Mouse (Mus musculus): Measurements from ENCODE around the gene Eid2. TPM values are rescaled to one million over a fixed set of nuclear protein-coding genes. Genes with fewer than 3 reads are reported as not detected.

Gene Eid2
- polyA plus RNA-seq, 1 experiment from 2014 or later: 6.6 TPM

DNA sequence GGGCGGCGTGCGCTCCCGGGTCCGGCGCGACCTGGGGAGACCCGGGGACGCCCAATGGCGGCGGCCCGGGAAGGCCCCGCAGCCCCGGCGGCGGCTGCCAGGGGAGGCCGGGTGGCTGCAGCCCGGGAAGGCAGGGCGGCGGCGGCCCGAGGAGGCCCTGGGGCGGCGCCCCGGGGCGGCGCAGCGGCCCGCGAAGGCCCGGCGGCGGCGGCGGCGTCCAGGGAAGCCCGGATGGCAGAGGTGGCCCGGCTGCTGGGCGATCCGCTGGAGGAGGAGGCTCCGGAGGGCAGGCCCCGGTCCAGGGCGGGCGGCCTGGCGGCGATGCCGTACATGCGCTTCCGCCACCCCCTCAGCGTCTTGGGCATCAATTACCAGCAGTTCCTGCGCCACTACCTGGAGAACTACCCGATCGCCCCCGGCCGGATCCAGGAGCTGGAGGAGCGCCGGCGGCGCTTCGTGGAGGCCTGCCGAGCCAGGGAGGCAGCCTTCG lies 406 bp downstream of the Eid2 start:
- H3K9ac ChIP-seq: peak overlapping the region; percentile 95
- peaks cover 21% of the 10 kb centered on the region; the same call in 1 of the 2 replicates for H3K36me3 ChIP-seq
- WGBS: under 1% methylated on average over 26 of the region's 62 CpGs
- no peaks in the 10 kb centered on the region for H3K9me3 ChIP-seq
- no peaks in the 10 kb centered on the region for H3K27me3 ChIP-seq
- peaks cover 15% of the 10 kb centered on the region; the same call in 1 of the 2 replicates for H3K4me1 ChIP-seq
- H3K27ac ChIP-seq: peak overlapping the region; percentile 88
- peak; percentile 64 for ATAC-seq (ENCODE audit: borderline replicate concordance, extremely low read depth, low FRiP score, low TSS enrichment)
- H3K4me2 ChIP-seq: peak overlapping the region; percentile 86
- H3K4me3 ChIP-seq: peak overlapping the region; percentile 88

DNA sequence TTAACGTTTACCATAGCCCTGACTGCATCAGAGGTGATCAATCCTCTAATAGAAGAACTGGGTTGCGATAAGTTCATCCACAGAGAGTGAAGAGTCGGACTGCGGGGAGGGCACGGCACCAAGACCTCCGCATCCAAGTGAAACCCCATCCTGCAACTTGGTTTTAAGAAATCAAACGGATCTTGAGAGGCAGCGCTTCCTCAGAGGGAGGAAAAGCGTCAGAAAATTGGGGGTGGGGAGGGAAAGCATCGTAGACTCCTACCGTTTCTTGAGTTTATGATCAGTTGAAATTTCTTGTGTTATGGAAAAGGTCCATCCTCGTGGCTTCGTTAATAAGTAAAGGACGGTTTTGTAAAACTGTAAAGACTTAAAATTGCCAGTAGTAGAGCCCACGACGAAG lies 895 bp downstream of the Eid2 start:
- H3K36me3 ChIP-seq: peaks cover 21% of the 10 kb centered on the region; the same call in 1 of the 2 replicates
- 20% methylated on average over 16 of the region's 16 CpGs for WGBS
- H3K4me1 ChIP-seq: peaks cover 15% of the 10 kb centered on the region; the same call in 1 of the 2 replicates
- no peak for ATAC-seq (ENCODE audit: borderline replicate concordance, extremely low read depth, low FRiP score, low TSS enrichment)
- H3K4me3 ChIP-seq: peak overlapping the region; percentile 88
- H3K27ac ChIP-seq: peak overlapping the region; percentile 88
- peak overlapping the region; percentile 86 for H3K4me2 ChIP-seq
- H3K9ac ChIP-seq: peak overlapping the region; percentile 95
- H3K9me3 ChIP-seq: no peaks in the 10 kb centered on the region
- H3K27me3 ChIP-seq: no peaks in the 10 kb centered on the region

DNA sequence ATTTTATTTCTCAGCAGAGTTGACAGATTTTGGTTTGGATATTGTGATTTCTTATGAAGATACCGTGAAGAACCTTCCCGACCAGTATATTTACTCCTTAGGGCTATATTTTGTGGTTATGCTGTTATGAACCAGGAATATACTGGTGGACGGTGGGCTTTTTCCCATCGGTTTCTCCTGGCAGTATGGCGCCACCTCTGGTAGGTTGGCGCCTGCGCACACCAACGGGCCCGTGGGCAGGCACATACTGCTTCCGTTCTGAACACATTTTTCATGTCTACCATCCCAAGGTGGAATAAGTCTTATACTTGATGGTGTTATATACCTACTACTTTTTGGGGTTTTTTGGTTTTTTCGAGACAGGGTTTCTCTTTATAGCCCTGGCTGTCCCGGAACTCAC lies 1.7 kb downstream of the Eid2 start:
- peaks cover 15% of the 10 kb centered on the region; the same call in 1 of the 2 replicates for H3K4me1 ChIP-seq
- 92% methylated on average over 12 of the region's 12 CpGs for WGBS
- H3K27ac ChIP-seq: no peak overlapping the region
- H3K9me3 ChIP-seq: no peaks in the 10 kb centered on the region
- H3K4me2 ChIP-seq: peak overlapping the region; percentile 86; the same call in 1 of the 2 replicates
- ATAC-seq (ENCODE audit: borderline replicate concordance, extremely low read depth, low FRiP score, low TSS enrichment): no peak
- no peak overlapping the region for H3K9ac ChIP-seq
- no peaks in the 10 kb centered on the region for H3K27me3 ChIP-seq
- H3K36me3 ChIP-seq: peaks cover 21% of the 10 kb centered on the region; the same call in 1 of the 2 replicates
- peak overlapping the region; percentile 88; the same call in 1 of the 2 replicates for H3K4me3 ChIP-seq

DNA sequence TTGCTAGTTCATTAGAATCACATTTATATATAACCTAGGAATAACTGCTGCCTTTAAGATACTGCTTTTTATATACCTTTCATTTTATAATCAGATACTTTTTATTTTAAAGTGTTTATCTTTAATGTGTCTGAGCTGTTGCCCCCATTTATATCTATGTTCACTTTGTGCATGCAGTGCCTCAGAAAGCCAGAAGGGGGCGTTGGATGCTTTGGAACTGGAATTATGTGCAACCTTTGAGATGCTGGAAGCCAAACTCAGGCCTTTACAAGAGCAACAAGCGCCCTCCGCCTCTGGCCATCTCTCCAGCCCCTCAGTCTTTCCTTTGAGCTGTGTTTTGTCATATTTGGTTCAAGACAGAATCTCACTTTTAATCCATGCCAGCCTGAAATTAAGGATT lies 4.1 kb downstream of the Eid2 start:
- no peak overlapping the region for H3K4me2 ChIP-seq
- H3K4me1 ChIP-seq: peaks cover 15% of the 10 kb centered on the region; the same call in 1 of the 2 replicates
- H3K36me3 ChIP-seq: peaks cover 21% of the 10 kb centered on the region; the same call in 1 of the 2 replicates
- WGBS: 69% methylated on average over 3 of the region's 3 CpGs
- no peak overlapping the region for H3K9ac ChIP-seq
- no peak overlapping the region for H3K4me3 ChIP-seq
- ATAC-seq (ENCODE audit: borderline replicate concordance, extremely low read depth, low FRiP score, low TSS enrichment): no peak
- H3K9me3 ChIP-seq: no peaks in the 10 kb centered on the region
- H3K27me3 ChIP-seq: no peaks in the 10 kb centered on the region
- no peak overlapping the region for H3K27ac ChIP-seq

DNA sequence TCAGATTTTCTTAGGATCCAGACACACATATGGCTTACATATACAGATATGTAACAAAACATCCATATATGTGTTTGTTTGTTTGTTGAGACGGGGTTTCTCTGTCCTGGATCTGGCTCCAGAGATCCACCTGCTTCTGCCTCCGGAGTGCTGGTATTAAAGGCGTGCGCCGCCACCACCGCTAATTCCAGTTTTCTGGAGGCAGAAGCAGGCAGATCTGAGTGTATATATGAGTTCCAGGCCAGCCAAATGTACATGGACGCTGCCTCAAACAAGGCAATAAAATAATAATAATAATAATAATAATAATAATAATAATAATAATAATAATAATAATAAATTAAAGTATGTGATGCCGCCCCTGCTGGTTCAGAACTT lies 9.5 kb downstream of the Eid2 start:
- H3K9me3 ChIP-seq: no peaks in the 10 kb centered on the region
- H3K4me1 ChIP-seq: peaks cover 8% of the 10 kb centered on the region
- H3K4me2 ChIP-seq: no peak overlapping the region
- no peak for ATAC-seq (ENCODE audit: borderline replicate concordance, extremely low read depth, low FRiP score, low TSS enrichment)
- no peak overlapping the region for H3K27ac ChIP-seq
- H3K27me3 ChIP-seq: no peaks in the 10 kb centered on the region
- no peak overlapping the region for H3K4me3 ChIP-seq
- peaks cover 8% of the 10 kb centered on the region; the same call in 1 of the 2 replicates for H3K36me3 ChIP-seq
- H3K9ac ChIP-seq: no peak overlapping the region
- WGBS: 65% methylated on average over 8 of the region's 8 CpGs

DNA sequence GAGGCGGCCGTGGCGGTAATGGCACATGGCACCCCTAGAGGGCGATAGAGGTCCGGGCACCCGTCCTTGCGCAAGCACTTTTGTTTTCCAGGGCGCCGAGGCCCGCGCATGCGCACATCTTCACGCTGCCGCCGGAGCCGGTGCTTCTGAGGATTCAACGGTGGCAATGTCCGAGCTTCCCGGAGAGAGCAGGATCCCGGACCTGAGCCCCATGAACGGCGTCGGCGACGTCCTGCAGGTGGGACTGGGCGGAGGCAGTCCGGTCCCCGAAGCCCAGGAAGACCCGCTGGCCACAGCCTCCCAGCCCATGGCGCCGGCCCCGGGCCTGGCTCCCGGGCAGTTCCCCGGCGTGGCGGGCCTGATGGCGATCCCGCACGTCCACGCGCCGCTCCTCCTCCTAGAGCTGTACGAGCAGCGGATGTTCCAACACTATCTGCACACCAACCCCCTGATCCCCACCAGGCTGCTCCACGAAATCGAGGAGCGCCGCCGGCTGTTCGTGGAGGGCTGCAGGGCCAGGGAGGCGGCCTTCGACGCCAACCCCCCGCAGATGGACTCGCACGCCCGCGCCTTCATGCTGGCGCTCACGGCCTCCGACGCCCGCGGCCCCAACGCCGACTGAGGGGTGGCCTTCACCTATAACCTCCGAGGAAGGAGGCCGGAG lies 10.1 kb downstream of the Eid2 start, which contains the start of gene Eid2b:
Gene Eid2b, plus strand, starts transcription at position 125 of the 664 bp plus-strand sequence.
- peaks cover 8% of the 10 kb centered on the region for H3K4me1 ChIP-seq
- peak within 1 kb of the TSS; percentile 89 for H3K4me2 ChIP-seq
- H3K27me3 ChIP-seq: no peaks in the 10 kb centered on the region
- no peaks in the 10 kb centered on the region for H3K9me3 ChIP-seq
- H3K9ac ChIP-seq: peak within 1 kb of the TSS; percentile 75
- 2% methylated on average over 68 of the region's 68 CpGs for WGBS
- peak; percentile 62 for ATAC-seq (ENCODE audit: borderline replicate concordance, extremely low read depth, low FRiP score, low TSS enrichment)
- H3K36me3 ChIP-seq: peaks cover 3% of the 10 kb centered on the region; the same call in 1 of the 2 replicates
- H3K27ac ChIP-seq: peak within 1 kb of the TSS; percentile 26; the same call in 1 of the 2 replicates
- H3K4me3 ChIP-seq: peak within 1 kb of the TSS; percentile 65

DNA sequence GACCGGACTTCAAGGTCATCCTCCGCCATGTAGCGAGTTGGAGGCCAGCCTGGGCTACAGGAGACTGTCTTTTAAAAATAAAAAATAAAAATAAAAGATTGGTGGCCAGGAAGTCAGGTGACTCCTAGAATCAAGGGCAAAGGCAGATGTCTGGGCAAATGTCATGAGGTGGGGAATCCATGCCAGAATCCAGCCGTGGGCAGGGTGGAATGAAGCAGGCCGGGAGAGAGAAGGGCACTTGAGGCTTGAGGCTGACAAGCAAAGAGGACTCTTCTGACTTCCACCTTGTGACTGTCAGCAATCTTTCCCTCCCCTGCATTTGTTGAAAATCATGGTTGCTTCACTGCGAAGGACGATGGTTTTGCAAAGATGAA lies 10.6 kb downstream of the Eid2 start:
- no peaks in the 10 kb centered on the region for H3K27me3 ChIP-seq
- H3K9me3 ChIP-seq: no peaks in the 10 kb centered on the region
- no peak overlapping the region for H3K27ac ChIP-seq
- peak overlapping the region; percentile 75 for H3K9ac ChIP-seq
- peaks cover 8% of the 10 kb centered on the region for H3K4me1 ChIP-seq
- H3K36me3 ChIP-seq: no peaks in the 10 kb centered on the region
- ATAC-seq (ENCODE audit: borderline replicate concordance, extremely low read depth, low FRiP score, low TSS enrichment): no peak
- H3K4me2 ChIP-seq: peak overlapping the region; percentile 89
- WGBS: 72% methylated on average over 7 of the region's 7 CpGs
- peak overlapping the region; percentile 65 for H3K4me3 ChIP-seq

DNA sequence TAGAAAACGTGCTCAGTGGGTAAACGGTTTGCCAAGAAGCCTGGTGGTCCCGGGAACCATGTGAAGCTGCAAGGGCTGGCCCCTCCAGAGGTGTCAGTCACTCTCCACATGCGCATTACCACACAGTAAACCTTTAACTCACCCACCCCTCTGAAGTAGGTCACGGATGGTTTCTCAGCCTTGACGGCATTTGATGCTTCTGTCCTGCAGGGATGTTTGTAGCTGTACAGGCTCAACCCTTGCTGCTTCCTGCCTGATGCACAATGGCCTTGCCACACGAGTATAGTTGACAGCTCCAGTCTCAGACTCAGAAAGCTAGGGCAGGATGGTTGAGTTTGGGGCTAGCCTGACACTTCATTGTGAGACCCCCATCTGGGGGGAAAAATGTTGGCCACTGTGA lies 12.9 kb downstream of the Eid2 start:
- WGBS: 63% methylated on average over 7 of the region's 7 CpGs

DNA sequence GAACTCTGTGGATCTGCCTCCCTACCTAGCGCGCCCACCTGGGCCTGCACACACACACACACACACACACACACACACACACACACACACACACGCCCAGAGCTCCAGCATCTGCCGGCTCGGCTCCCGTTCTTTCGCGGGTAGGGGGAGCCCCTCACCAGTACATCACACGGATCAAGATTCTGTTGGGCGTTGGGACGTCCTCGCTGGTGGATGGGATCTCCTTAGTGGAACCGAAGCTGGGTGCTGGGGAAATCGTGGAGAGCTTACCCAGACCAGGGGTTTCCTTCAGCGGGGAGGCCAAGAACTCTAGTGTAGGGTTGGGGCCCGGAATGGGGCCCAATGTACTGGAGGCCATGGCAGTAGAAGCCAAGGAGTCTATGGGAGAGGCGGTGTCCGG lies 22.5 kb downstream of the Eid2 start:
- under 1% methylated on average over 18 of the region's 18 CpGs for WGBS

More for the DNA sequence above, 12.9 kb downstream of the Eid2 start:
- Histone ChIP-seq H3K27ac (no peak overlapping the region), H3K36me3 (no peaks in the 10 kb centered on the region), H3K4me1 (peaks cover 8% of the 10 kb centered on the region), H3K27me3 (no peaks in the 10 kb centered on the region), H3K9me3 (no peaks in the 10 kb centered on the region), H3K4me3 (no peak overlapping the region), H3K9ac (no peak overlapping the region), H3K4me2 (no peak overlapping the region)
- ATAC-seq (ENCODE audit: borderline replicate concordance, extremely low read depth, low FRiP score, low TSS enrichment): no peak

DNA sequence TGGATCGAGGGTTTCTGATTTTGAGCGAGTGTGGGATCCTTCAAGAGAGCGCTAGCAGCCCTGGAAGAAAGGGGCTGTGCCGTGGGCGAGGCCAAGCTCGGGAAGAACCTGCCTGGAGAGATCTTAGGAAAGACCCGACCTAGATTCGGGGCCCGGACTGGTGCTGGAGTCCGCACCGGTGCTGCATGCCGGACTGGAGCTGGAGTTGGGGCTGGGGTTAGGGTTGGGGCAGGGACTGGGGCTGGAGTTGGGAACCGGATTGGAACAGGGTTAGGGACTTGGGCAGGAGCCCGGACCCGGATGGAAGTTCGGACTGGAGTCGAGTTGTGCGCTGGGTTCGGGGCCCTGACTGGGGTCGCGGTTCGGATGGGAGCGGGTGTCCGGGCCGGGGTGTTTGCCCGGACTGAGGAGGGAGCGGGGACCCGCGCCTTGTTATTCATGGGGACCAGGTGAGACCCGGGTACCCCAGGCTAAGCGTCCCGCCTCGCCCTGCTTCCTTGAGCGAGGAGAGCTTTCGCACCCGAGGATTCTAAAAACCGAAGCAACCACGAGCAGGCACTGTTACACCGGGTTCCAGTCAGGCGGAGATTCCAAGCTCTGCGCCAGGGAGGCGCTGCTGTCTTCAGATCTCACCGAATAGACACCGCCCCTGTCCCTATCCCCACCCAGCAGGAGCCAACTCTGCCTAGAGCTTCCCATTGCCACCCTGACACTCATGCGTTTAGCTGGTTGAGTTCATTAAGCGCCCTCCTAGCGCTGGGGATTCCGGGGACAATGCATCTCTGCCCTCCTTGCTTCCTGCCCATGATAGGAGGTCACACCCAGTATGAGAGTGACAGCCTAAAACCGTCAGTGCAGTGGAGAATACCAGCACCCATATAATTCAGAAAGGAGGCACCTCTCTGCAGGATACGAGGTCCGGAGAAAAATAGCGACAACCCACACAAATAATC lies 23.2 kb downstream of the Eid2 start, which contains the start of gene Selenov:
Gene Selenov, minus strand, starts transcription at position 549 of the 953 bp plus-strand sequence.
- Histone ChIP-seq H3K9ac (peak within 1 kb of the TSS; percentile 11; the same call in 1 of the 2 replicates), H3K4me3 (peak within 1 kb of the TSS; percentile 30), H3K9me3 (no peaks in the 10 kb centered on the region), H3K27me3 (peaks cover 84% of the 10 kb centered on the region), H3K36me3 (no peaks in the 10 kb centered on the region), H3K27ac (no peak within 1 kb of the TSS), H3K4me2 (peak within 1 kb of the TSS; percentile 51), H3K4me1 (peaks cover 8% of the 10 kb centered on the region; the same call in 1 of the 2 replicates)
- peak; percentile 36; the same call in 1 of the 2 replicates for ATAC-seq (ENCODE audit: borderline replicate concordance, extremely low read depth, low FRiP score, low TSS enrichment)
- 2% methylated on average over 52 of the region's 52 CpGs for WGBS

More for the DNA sequence above, 22.5 kb downstream of the Eid2 start:
- 0 out of 2 replicates have a peak, but pooled peaks have one; percentile 6 for ATAC-seq (ENCODE audit: borderline replicate concordance, extremely low read depth, low FRiP score, low TSS enrichment)
- Histone ChIP-seq H3K9me3 (no peaks in the 10 kb centered on the region), H3K4me1 (peaks cover 8% of the 10 kb centered on the region; the same call in 1 of the 2 replicates), H3K36me3 (no peaks in the 10 kb centered on the region), H3K4me2 (peak overlapping the region; percentile 51), H3K27me3 (peaks cover 76% of the 10 kb centered on the region), H3K9ac (0 out of 2 replicates have a peak overlapping the region, but pooled peaks have one; percentile 11), H3K4me3 (peak overlapping the region; percentile 30), H3K27ac (no peak overlapping the region)

DNA sequence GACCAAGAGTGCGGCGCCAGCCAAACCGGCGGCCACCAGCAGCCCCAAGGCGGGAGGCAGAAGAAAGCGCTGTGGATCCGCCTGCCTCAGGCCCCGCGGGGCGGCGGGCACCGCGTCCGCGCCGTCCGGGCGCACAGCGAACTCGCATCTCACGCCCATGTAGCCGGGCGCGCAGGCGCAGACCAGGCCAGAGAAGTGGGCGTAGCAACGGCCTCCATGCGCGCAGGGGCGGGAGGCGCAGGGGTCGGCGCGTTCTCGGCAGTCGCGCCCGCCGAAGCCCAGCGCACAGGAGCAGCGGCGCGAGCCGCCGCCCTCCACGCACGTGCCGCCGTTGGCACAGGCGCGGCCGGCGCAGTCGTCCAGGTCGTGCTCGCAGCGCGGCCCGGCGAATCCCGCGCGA lies 26.8 kb downstream of the Eid2 start:
- Histone ChIP-seq H3K27me3 (peaks cover 95% of the 10 kb centered on the region), H3K4me2 (peak overlapping the region; percentile 84), H3K4me3 (peak overlapping the region; percentile 50), H3K9me3 (no peaks in the 10 kb centered on the region), H3K9ac (peak overlapping the region; percentile 37), H3K36me3 (no peaks in the 10 kb centered on the region), H3K4me1 (peaks cover 8% of the 10 kb centered on the region; the same call in 1 of the 2 replicates), H3K27ac (no peak overlapping the region)
- peak; percentile 65; the same call in 1 of the 2 replicates for ATAC-seq (ENCODE audit: borderline replicate concordance, extremely low read depth, low FRiP score, low TSS enrichment)
- 11% methylated on average over 63 of the region's 63 CpGs for WGBS

Data from lung, embryonic 15.5 days (tissue).